Mouse (Mus musculus): ENCODE data around the gene Nampt. TPM values are rescaled to one million over a fixed set of nuclear protein-coding genes. Genes with fewer than 3 reads are reported as not detected.

Nampt gene
- polyA plus RNA-seq, 1 experiment: 147 TPM

DNA sequence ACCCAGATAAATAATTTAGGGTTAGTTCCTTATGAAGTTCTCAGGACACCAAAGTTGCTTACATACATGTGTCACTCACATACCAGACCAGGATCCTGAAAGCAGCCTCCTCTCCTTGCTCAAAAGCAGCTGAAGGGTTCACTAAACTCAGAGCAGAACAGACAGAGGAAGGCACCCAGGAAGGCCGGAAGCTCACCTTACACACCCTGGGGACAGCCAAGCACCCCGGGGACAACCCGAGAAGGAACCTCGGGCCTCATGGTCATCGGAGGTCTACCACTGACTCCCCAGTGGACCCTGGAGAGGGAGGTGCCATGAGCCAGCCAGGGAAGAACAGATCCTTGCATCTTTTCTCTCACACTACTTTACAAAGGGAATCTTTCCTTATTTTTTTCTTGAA lies 51.5 kb downstream of the Nampt start:
- no peaks in the 10 kb centered on the region for H3K27me3 ChIP-seq (ENCODE audit: control insufficient read depth, insufficient read depth, low read length, poor library complexity, severe bottlenecking)
- no peaks in the 10 kb centered on the region for H3K9me3 ChIP-seq (replicated peaks; ENCODE audit: control insufficient read depth, insufficient read depth, low read length, poor library complexity, severe bottlenecking)
- H3K27ac ChIP-seq (ENCODE audit: insufficient read depth, low read length): no peak overlapping the region
- H3K36me3 ChIP-seq (ENCODE audit: control insufficient read depth, insufficient read depth, low read length, poor library complexity, severe bottlenecking): no peaks in the 10 kb centered on the region
- TF ChIP-seq POLR2A (IDR thresholded peaks at IDR 0.05; ENCODE audit: insufficient read depth, low read length): no peak
- no peak for TF ChIP-seq CTCF (IDR thresholded peaks at IDR 0.05; ENCODE audit: low read depth, low read length)
- H3K9ac ChIP-seq (ENCODE audit: low read depth, poor library complexity, severe bottlenecking): no peak overlapping the region
- H3K4me3 ChIP-seq (ENCODE audit: low read depth, low read length): no peak overlapping the region
- no peaks in the 10 kb centered on the region for H3K4me1 ChIP-seq (ENCODE audit: control insufficient read depth, insufficient read depth, low read length)

GRCm38 (mm10) chr12:32877500-32877899 lies 58.2 kb downstream of the Nampt start:
- Histone ChIP-seq H3K4me1 (ENCODE audit: control insufficient read depth, insufficient read depth, low read length) (no peaks in the 10 kb centered on the region), H3K27ac (ENCODE audit: insufficient read depth, low read length) (no peak overlapping the region), H3K36me3 (ENCODE audit: control insufficient read depth, insufficient read depth, low read length, poor library complexity, severe bottlenecking) (no peaks in the 10 kb centered on the region), H3K9ac (ENCODE audit: low read depth, poor library complexity, severe bottlenecking) (no peak overlapping the region), H3K4me3 (ENCODE audit: low read depth, low read length) (no peak overlapping the region), H3K9me3 (replicated peaks; ENCODE audit: control insufficient read depth, insufficient read depth, low read length, poor library complexity, severe bottlenecking) (no peaks in the 10 kb centered on the region), H3K27me3 (ENCODE audit: control insufficient read depth, insufficient read depth, low read length, poor library complexity, severe bottlenecking) (no peaks in the 10 kb centered on the region)
- TF ChIP-seq EP300 (IDR thresholded peaks at IDR 0.05; ENCODE audit: insufficient read depth, low read depth, low read length) (no peak), POLR2A (IDR thresholded peaks at IDR 0.05; ENCODE audit: insufficient read depth, low read length) (no peak), CTCF (IDR thresholded peaks at IDR 0.05; ENCODE audit: low read depth, low read length) (no peak)

- no peak overlapping the region for H3K9ac ChIP-seq (ENCODE audit: low read depth, poor library complexity, severe bottlenecking)
- H3K9me3 ChIP-seq (replicated peaks; ENCODE audit: control insufficient read depth, insufficient read depth, low read length, poor library complexity, severe bottlenecking): no peaks in the 10 kb centered on the region
- H3K27ac ChIP-seq (ENCODE audit: insufficient read depth, low read length): no peak overlapping the region
- TF ChIP-seq POLR2A (IDR thresholded peaks at IDR 0.05; ENCODE audit: insufficient read depth, low read length): no peak
- no peak for TF ChIP-seq EP300 (IDR thresholded peaks at IDR 0.05; ENCODE audit: insufficient read depth, low read depth, low read length)
- no peak for TF ChIP-seq CTCF (IDR thresholded peaks at IDR 0.05; ENCODE audit: low read depth, low read length)
- H3K4me3 ChIP-seq (ENCODE audit: low read depth, low read length): no peak overlapping the region
- H3K4me1 ChIP-seq (ENCODE audit: control insufficient read depth, insufficient read depth, low read length): no peaks in the 10 kb centered on the region
- no peaks in the 10 kb centered on the region for H3K36me3 ChIP-seq (ENCODE audit: control insufficient read depth, insufficient read depth, low read length, poor library complexity, severe bottlenecking)
- no peaks in the 10 kb centered on the region for H3K27me3 ChIP-seq (ENCODE audit: control insufficient read depth, insufficient read depth, low read length, poor library complexity, severe bottlenecking)
Measured at GRCm38 (mm10) chr12:32877964-32878571, 58.7 kb downstream of the Nampt start.

DNA sequence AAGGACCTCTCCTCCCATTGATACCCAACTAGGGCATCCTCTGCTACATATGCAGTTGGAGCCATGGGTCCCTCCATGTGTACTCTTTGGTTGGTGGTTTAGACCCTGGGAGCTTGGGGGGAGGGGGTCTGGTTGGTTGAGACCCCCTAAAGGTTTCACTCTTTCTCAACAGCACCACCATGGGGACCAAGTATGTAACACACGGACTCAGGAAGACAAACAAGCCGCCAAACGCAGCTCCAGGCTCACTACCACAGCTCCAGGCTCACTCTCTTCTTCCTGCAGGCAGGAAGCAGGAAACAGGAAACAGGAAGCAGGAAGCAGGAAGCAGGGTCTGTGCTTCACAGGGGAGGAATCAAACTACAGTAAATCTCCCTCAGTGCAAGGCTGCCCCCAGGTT lies 60.0 kb downstream of the Nampt start:
- TF ChIP-seq EP300 (IDR thresholded peaks at IDR 0.05; ENCODE audit: insufficient read depth, low read depth, low read length): no peak
- TF ChIP-seq POLR2A (IDR thresholded peaks at IDR 0.05; ENCODE audit: insufficient read depth, low read length): no peak
- TF ChIP-seq CTCF (IDR thresholded peaks at IDR 0.05; ENCODE audit: low read depth, low read length): no peak
- no peaks in the 10 kb centered on the region for H3K4me1 ChIP-seq (ENCODE audit: control insufficient read depth, insufficient read depth, low read length)
- no peak overlapping the region for H3K9ac ChIP-seq (ENCODE audit: low read depth, poor library complexity, severe bottlenecking)
- H3K36me3 ChIP-seq (ENCODE audit: control insufficient read depth, insufficient read depth, low read length, poor library complexity, severe bottlenecking): no peaks in the 10 kb centered on the region
- H3K27ac ChIP-seq (ENCODE audit: insufficient read depth, low read length): no peak overlapping the region
- H3K9me3 ChIP-seq (replicated peaks; ENCODE audit: control insufficient read depth, insufficient read depth, low read length, poor library complexity, severe bottlenecking): no peaks in the 10 kb centered on the region
- no peak overlapping the region for H3K4me3 ChIP-seq (ENCODE audit: low read depth, low read length)
- H3K27me3 ChIP-seq (ENCODE audit: control insufficient read depth, insufficient read depth, low read length, poor library complexity, severe bottlenecking): no peaks in the 10 kb centered on the region

GRCm38 (mm10) chr12:32884356-32884755 lies 65.0 kb downstream of the Nampt start:
- TF ChIP-seq EP300 (IDR thresholded peaks at IDR 0.05; ENCODE audit: insufficient read depth, low read depth, low read length): no peak
- TF ChIP-seq POLR2A (IDR thresholded peaks at IDR 0.05; ENCODE audit: insufficient read depth, low read length): no peak
- TF ChIP-seq CTCF (IDR thresholded peaks at IDR 0.05; ENCODE audit: low read depth, low read length): no peak
- no peak overlapping the region for H3K9ac ChIP-seq (ENCODE audit: low read depth, poor library complexity, severe bottlenecking)
- H3K4me3 ChIP-seq (ENCODE audit: low read depth, low read length): no peak overlapping the region
- H3K36me3 ChIP-seq (ENCODE audit: control insufficient read depth, insufficient read depth, low read length, poor library complexity, severe bottlenecking): no peaks in the 10 kb centered on the region
- no peaks in the 10 kb centered on the region for H3K9me3 ChIP-seq (replicated peaks; ENCODE audit: control insufficient read depth, insufficient read depth, low read length, poor library complexity, severe bottlenecking)
- H3K27ac ChIP-seq (ENCODE audit: insufficient read depth, low read length): no peak overlapping the region
- no peaks in the 10 kb centered on the region for H3K4me1 ChIP-seq (ENCODE audit: control insufficient read depth, insufficient read depth, low read length)
- H3K27me3 ChIP-seq (ENCODE audit: control insufficient read depth, insufficient read depth, low read length, poor library complexity, severe bottlenecking): no peaks in the 10 kb centered on the region

DNA sequence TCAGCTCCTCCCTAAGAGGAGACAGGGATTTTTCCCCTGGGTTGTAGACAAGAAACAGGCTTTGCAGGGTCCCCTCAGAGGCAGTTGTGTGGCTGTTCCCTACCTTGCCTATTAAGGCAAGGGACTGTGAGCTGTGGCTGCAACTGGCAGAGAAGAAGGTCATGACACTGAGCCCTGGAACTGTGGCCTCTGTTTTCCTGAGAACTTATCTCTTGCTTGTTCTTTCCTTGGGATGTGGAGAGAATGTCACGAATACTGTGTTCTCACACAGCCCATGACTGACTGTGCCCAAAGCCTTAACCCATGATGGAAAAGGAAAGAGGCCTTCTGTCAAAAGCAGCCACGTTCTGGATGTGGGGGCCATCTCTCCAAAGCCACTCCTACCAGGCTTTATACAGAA lies 65.7 kb downstream of the Nampt start:
- TF ChIP-seq CTCF (IDR thresholded peaks at IDR 0.05; ENCODE audit: low read depth, low read length) (no peak), POLR2A (IDR thresholded peaks at IDR 0.05; ENCODE audit: insufficient read depth, low read length) (no peak), EP300 (IDR thresholded peaks at IDR 0.05; ENCODE audit: insufficient read depth, low read depth, low read length) (no peak)
- no peak overlapping the region for H3K27ac ChIP-seq (ENCODE audit: insufficient read depth, low read length)

More for the DNA sequence above, 65.7 kb downstream of the Nampt start:
- Histone ChIP-seq H3K27me3 (ENCODE audit: control insufficient read depth, insufficient read depth, low read length, poor library complexity, severe bottlenecking) (no peaks in the 10 kb centered on the region), H3K9ac (ENCODE audit: low read depth, poor library complexity, severe bottlenecking) (no peak overlapping the region), H3K36me3 (ENCODE audit: control insufficient read depth, insufficient read depth, low read length, poor library complexity, severe bottlenecking) (no peaks in the 10 kb centered on the region), H3K4me3 (ENCODE audit: low read depth, low read length) (no peak overlapping the region), H3K4me1 (ENCODE audit: control insufficient read depth, insufficient read depth, low read length) (no peaks in the 10 kb centered on the region), H3K9me3 (replicated peaks; ENCODE audit: control insufficient read depth, insufficient read depth, low read length, poor library complexity, severe bottlenecking) (no peaks in the 10 kb centered on the region)
